Mouse (Mus musculus) retina, adult 2 months (tissue): ENCODE measurements around the gene Nek10.
"Not testable (repeated sequence)": the region's sequence is repeated elsewhere in the genome, so short reads cannot be mapped to it uniquely, and the experiment has no call there.

Source experiments
- DNase-seq: peaks from one replicate; pipeline ENCODE4 v3.0.0-alpha.2; 2012; ENCODE audit warnings: low read depth, low spot score

The Nek10 gene

DNA sequence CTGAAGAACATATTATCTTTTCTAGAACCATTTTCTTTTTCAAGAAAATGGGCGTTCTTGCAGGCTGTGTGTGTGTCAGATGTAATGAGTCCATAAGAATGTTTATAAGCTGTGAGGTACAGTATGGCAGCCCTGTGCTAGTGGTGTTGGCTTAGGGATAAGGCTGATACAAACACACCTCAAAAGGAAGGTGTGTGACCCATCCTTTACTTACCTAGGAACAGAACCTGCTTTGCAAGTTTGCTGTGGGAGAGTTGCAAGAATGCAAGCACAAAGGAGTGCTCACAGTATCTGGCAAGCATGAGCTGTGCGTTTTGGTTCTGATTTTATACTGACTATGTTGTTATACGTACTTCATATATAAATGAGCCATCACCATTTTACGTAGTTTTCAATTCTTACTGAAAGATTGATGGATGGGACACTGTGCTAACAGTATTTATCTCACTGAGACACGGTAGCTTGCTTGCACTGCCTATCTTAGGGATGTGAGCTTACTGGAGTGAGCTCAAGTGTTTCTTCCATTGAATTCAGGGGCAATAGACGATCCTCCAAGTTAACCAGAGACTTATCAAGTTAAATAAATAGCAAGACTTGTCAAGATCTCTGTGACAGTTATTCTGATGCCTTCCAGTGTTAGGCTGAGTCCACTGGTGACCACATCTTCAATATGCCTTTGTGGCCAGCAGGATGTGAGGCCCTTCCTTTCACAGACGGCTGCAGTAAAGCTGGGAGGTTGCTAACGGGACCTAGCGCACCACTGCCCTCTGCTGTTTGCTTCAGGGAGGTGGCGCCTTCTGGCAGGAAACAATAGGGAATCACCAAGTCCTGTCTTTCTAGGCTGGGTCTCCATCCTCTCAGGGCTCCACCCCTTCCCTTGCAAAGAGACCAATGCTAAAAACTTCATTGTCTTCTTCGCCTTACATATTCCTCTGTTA is 181.8 kb downstream of the Nek10 start:
- DNase-seq: peak; percentile 46

DNA sequence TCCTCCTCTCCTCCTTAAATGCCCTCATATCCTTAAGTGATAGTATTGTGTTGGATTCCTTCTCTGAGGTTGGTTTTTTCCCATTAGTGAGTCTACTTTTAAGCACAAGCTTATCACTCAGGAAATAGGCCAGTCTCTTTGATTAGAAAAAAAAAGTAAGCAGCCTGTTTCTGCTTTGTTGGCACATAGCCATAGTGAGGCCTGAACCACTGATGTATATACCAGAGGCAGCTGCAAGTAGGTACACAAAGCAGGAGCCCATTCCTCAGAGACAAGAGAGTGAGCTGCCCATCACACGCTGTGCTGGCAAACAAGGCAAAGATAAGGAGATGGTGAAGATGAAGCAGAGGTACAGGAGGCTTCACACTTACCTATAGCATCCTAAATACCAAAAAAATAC is 184.2 kb downstream of the Nek10 start:
- DNase-seq: no peak

DNA sequence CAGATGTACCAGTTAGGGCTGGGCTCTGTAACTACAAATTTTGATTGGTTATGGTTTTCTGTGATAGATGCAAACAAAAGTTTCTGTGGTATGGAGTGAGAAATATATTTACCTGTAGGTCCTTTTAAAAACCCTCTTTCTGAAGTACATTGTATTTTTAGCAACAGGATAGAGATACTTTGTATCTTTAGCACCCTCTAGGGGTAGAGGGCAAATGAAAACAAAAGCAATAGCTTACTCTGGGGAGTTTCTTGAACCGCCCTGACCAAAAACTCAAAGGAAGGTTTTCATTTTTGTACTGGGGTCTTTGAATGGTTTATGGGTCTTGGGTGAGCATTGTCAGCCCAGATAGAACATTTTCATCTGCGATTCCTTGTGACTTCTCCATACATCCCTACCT is 188.4 kb downstream of the Nek10 start:
- no peak for DNase-seq

DNA sequence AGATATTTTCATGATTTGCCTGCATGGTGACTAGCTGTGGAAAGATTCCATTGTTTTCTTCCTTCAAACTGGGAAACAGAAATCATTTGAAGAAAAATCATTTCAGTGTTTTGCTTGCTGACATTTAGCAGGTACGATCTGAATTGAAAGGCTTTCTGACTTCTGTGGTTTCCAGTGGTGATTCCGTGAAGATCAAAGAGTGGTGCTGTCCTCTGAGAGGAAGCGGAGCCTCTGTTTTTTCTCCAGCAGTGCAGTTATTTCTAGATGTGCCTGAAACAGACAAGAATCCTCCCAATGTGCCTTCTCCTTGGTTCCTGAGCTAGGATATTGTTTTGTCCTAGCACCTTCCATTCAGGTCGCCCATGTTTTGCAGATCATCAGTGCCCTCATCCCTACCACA is 208.2 kb downstream of the Nek10 start:
- no peak for DNase-seq

DNA sequence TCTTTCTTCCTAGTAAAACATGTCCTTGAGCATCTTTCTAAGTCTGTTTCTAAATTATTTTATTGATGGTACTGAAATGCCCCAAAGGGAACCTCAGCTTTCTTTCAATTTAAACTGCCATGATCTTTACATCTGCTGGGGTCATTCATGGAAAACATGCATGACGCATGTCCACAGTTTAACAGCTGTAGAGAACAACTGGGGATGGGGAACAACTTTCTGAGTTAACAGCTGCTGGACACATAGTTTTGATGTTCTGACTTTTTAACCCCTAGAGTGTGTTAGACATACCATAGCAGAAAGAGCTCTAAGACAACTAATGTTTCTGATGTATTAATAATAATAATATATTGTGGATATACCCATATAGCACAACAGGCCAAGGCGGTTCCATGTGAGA is 211.6 kb downstream of the Nek10 start:
- DNase-seq: no peak

DNA sequence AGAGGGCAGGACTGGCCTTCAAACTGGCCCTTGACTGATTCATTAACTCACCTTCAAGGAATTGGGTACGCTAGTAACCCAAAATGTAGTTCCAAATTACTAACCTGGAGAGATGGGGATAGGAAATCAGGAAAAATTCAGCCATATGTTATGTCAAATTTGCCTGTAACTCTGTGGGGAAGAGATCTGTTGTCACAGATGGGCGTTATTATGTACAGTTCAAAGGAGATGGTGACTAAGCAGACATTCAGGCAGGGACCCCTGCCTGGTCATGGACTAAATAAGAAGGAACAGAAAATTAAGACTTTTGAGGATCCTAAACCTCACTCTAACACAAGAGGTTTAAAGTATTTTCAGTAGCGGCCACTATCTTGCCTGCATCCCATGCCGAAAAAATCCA is 227.4 kb downstream of the Nek10 start:
- not testable (repeated sequence) for DNase-seq

DNA sequence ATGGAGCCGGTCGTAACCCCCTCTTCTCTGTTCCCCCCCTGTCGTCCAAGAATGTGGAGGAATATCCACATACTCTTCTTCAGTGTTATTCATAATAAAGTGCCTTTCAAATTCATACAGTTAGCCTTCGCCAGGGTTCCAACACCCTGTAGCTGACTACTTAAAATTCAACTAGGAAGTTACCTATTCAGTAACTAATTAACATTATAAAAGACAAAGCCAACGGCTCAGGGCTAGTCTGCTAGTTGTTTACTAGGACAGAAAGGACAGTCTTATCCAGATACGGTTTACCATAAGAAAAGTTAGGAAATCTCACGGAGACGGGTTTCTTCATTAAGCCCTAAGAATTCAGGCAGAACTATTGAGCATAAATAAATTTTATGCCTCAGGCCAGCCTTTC is 231.4 kb downstream of the Nek10 start:
- not testable (repeated sequence) for DNase-seq

DNA sequence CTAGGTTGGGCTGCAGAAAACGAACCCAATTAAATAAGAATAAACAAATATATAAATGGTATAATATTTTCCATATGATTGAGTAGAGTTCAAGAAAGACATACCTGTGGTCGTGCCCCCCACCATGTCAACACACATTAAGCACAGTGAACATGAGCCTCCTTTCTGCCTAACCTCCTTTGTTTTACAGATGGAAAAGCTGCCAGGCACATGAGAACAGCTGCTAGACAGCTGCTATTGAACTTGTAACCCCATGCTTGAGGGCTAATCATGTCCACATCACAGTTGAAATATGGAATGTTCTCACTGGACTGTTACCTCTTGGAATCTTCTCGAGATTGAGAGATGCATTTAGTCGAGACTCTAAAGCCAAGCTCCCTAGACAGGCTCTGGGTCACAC is 245.0 kb downstream of the Nek10 start:
- no peak for DNase-seq

DNA sequence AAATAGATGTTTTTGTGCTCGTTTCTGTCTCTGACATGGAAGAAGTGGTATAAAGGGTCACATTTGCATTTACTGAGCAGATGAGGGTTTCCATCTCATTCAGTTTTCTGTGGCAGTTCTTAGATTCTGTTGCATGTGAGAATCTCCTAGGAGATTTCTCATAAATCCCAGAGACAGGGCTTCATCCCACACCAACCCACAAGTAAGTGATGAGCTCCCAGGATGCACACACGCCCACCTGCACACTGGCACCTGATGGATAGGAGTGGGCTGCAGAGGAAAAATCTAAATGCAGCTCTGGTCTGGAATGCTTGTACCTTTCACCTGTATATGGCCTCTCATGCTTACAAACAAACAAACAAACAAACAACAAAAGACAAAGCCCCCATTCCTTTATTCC is 258.3 kb downstream of the Nek10 start:
- DNase-seq: no peak
